Mouse (Mus musculus) adrenal gland, postnatal 25 days (tissue): ENCODE data around the gene Map9. TPM values are rescaled to one million over a fixed set of nuclear protein-coding genes. Genes with fewer than 3 reads are reported as not detected.
"Not testable (repeated sequence)": the region's sequence is repeated elsewhere in the genome, so short reads cannot be mapped to it uniquely, and the experiment has no call there.

Experiments
- DNase-seq: peaks from one replicate; pipeline ENCODE4 v3.0.0; 2021; ENCODE audit warnings: mixed read lengths
- total RNA-seq: library from RNA; stranded (reverse); gene quantifications from 2 replicates; pipeline ENCODE4 v1.2.3, GENCODE M21; 2021

Map9 gene
- total RNA-seq, 1 experiment from 2014 or later = 6.7 TPM

- no peak for DNase-seq
Observed at GRCm38 (mm10) chr3:82412397-82412796, 54.6 kb downstream of the Map9 start.

DNA sequence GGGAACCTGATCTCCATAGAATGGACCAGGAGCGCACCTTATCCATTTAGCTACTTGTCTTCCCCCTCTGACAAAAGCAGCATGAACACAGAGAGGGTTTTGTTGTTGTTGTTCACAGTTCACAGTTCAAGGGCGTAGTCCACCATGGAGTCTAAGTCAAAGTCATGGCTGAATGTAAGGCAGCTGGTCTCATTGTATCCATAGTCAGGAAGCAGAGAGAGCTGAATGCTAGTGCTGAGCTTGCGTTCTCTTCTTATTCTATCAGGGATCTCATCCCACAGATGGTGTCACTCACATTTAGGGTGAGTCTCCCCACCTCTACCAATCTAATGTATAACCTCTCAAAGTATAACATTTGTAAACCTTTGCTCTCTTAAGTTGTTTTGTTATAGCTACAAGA lies 60.1 kb downstream of the Map9 start:
- no peak for DNase-seq

- DNase-seq = no peak
Observed at GRCm38 (mm10) chr3:82435351-82435750, 77.5 kb downstream of the Map9 start.

GRCm38 (mm10) chr3:82440976-82441375 lies 83.1 kb downstream of the Map9 start:
- no peak for DNase-seq

GRCm38 (mm10) chr3:82441601-82442000 lies 83.8 kb downstream of the Map9 start:
- DNase-seq = not testable (repeated sequence)

Other genes starting within 250 kb of the Map9 start
- gene Gucy1a1, start 212.3 kb upstream of the Map9 start, total RNA-seq = 17.8 and 23.9 TPM in 2 replicates
- 7.7 and 10.9 TPM in 2 replicates for gene Npy2r, start 190.0 kb downstream of the Map9 start, total RNA-seq